Comparison of ENCODE assay signal across 20 mouse cellular contexts in genomic region chr14:61572131-61572530, GRCm38 (mm10). TPM values are rescaled to one million over a fixed set of nuclear protein-coding genes. Genes with fewer than 3 reads are reported as not detected.
DNase-seq lines count a peak whose midpoint lies in the region; ATAC-seq and TF ChIP-seq lines count a peak whose summit lies in the region.
"Had no signal": no experiment of that assay in that cellular context is flagged by ENCODE, and none has a peak within 500 bp of the region (broad histone marks: within the 10 kb centered on the region; RNA-seq: fewer than 3 reads in every experiment).

No protein-coding gene starts in this region.

- H3K4me3 ChIP-seq in kidney, embryonic 15.5 days (replicated peaks), result no peak overlapping the region
- H3K4me3 ChIP-seq in intestine, embryonic 14.5 days (ENCODE audit: low read depth, low read length), result no peak overlapping the region
- H3K4me3 ChIP-seq in kidney, postnatal 0 days (replicated peaks; ENCODE audit: low read depth, low read length), result no peak overlapping the region
- no peak overlapping the region for H3K4me3 ChIP-seq in small intestine, adult 2 months (ENCODE audit: low read depth, low read length)
- no peak overlapping the region for H3K4me3 ChIP-seq in limb, embryonic 10.5 days
- H3K4me3 ChIP-seq: forebrain, embryonic 13.5 days; heart, embryonic 10.5 days; heart, embryonic 15.5 days; lung, embryonic 15.5 days; midbrain, embryonic 10.5 days; midbrain, embryonic 15.5 days; neural tube, embryonic 15.5 days had no signal

- no peak overlapping the region for H3K4me2 ChIP-seq in kidney, embryonic 15.5 days
- H3K4me2 ChIP-seq in intestine, embryonic 14.5 days (ENCODE audit: low read length), result no peak overlapping the region
- no peak overlapping the region for H3K4me2 ChIP-seq in kidney, postnatal 0 days (ENCODE audit: low read length)
- H3K4me2 ChIP-seq: forebrain, embryonic 13.5 days; liver, embryonic 11.5 days; lung, embryonic 15.5 days; midbrain, embryonic 15.5 days had no signal

- H3K4me1 ChIP-seq in kidney, embryonic 15.5 days, result 0 out of 2 replicates have a peak, but pooled peaks cover 3% of the 10 kb centered on the region
- no peaks in the 10 kb centered on the region for H3K4me1 ChIP-seq in intestine, embryonic 14.5 days (replicated peaks; ENCODE audit: control insufficient read depth, insufficient read depth, low read length)
- no peaks in the 10 kb centered on the region for H3K4me1 ChIP-seq in kidney, postnatal 0 days (replicated peaks; ENCODE audit: insufficient read depth, low read length)
- H3K4me1 ChIP-seq in small intestine, adult 2 months (ENCODE audit: control insufficient read depth, insufficient read depth, insufficient read length, low read length), result peaks cover 3% of the 10 kb centered on the region; the same call in 1 of the 2 replicates
- no peaks in the 10 kb centered on the region for H3K4me1 ChIP-seq in limb, embryonic 10.5 days
- H3K4me1 ChIP-seq: forebrain, embryonic 13.5 days; heart, embryonic 10.5 days; heart, embryonic 15.5 days; lung, embryonic 15.5 days; midbrain, embryonic 10.5 days; midbrain, embryonic 15.5 days; neural tube, embryonic 15.5 days had no signal

- H3K9ac ChIP-seq in kidney, embryonic 15.5 days, result no peak overlapping the region
- no peak overlapping the region for H3K9ac ChIP-seq in intestine, embryonic 14.5 days (ENCODE audit: low read length)
- H3K9ac ChIP-seq in kidney, postnatal 0 days (ENCODE audit: low read depth, low read length), result no peak overlapping the region
- H3K9ac ChIP-seq: forebrain, embryonic 13.5 days; heart, embryonic 15.5 days; lung, embryonic 15.5 days; midbrain, embryonic 15.5 days; neural tube, embryonic 15.5 days had no signal

- no peak for TF ChIP-seq CTCF in kidney, postnatal 0 days (IDR thresholded peaks at IDR 0.05; ENCODE audit: low read depth)
- no peak for TF ChIP-seq CTCF in small intestine, adult 2 months (IDR thresholded peaks at IDR 0.05; ENCODE audit: extremely low read depth, insufficient read length, insufficient replicate concordance, low read depth, low read length)

- 64% methylated on average over 2 of the region's 2 CpGs for WGBS in kidney, embryonic 15.5 days
- 63% methylated on average over 2 of the region's 2 CpGs for WGBS in intestine, embryonic 14.5 days
- WGBS in kidney, postnatal 0 days, result 64% methylated on average over 2 of the region's 2 CpGs
- WGBS in small intestine, adult 2 months, result 36% methylated on average over 2 of the region's 2 CpGs
- WGBS in limb, embryonic 10.5 days, result 85% methylated on average over 2 of the region's 2 CpGs

- no peak for ATAC-seq in kidney, embryonic 15.5 days (replicated peaks; ENCODE audit: low FRiP score)
- ATAC-seq in intestine, embryonic 14.5 days (replicated peaks; ENCODE audit: low FRiP score, low TSS enrichment, low read depth), result peak; percentile 27; the same call in 1 of the 2 replicates
- ATAC-seq in kidney, postnatal 0 days (replicated peaks; ENCODE audit: low FRiP score, low read depth), result peak; percentile 52
- ATAC-seq: activated CD4-positive, CD25-positive, alpha-beta regulatory T cell, adult 4 months; forebrain, embryonic 13.5 days; hindbrain, embryonic 16.5 days; midbrain, embryonic 15.5 days had no signal

- H3K27ac ChIP-seq in kidney, embryonic 15.5 days, result no peak overlapping the region
- H3K27ac ChIP-seq in intestine, embryonic 14.5 days (ENCODE audit: low read depth), result no peak overlapping the region
- H3K27ac ChIP-seq in kidney, postnatal 0 days, result no peak overlapping the region
- H3K27ac ChIP-seq in small intestine, adult 2 months (ENCODE audit: insufficient read depth, low read depth, low read length), result peak overlapping the region; percentile 40
- no peak overlapping the region for H3K27ac ChIP-seq in limb, embryonic 10.5 days
- H3K27ac ChIP-seq: forebrain, embryonic 13.5 days; heart, embryonic 10.5 days; heart, embryonic 15.5 days; lung, embryonic 15.5 days; midbrain, embryonic 10.5 days; midbrain, embryonic 15.5 days; neural tube, embryonic 15.5 days had no signal

- no peaks in the 10 kb centered on the region for H3K9me3 ChIP-seq in kidney, embryonic 15.5 days (replicated peaks)
- H3K9me3 ChIP-seq in intestine, embryonic 14.5 days (ENCODE audit: control insufficient read depth, low read length), result no peaks in the 10 kb centered on the region
- H3K9me3 ChIP-seq in kidney, postnatal 0 days (replicated peaks; ENCODE audit: low read length), result no peaks in the 10 kb centered on the region
- no peaks in the 10 kb centered on the region for H3K9me3 ChIP-seq in limb, embryonic 10.5 days (replicated peaks)
- H3K9me3 ChIP-seq: forebrain, embryonic 13.5 days; heart, embryonic 10.5 days; heart, embryonic 15.5 days; lung, embryonic 15.5 days; midbrain, embryonic 10.5 days; midbrain, embryonic 15.5 days; neural tube, embryonic 15.5 days had no signal

- no peak for TF ChIP-seq POLR2A in small intestine, adult 2 months (IDR thresholded peaks at IDR 0.05; ENCODE audit: low read depth, low read length)

- peak; percentile 58 for DNase-seq in kidney, adult 11 months
- DNase-seq in intestine, embryonic 14.5 days (ENCODE audit: low spot score), result no peak
- DNase-seq in kidney, postnatal 0 days (ENCODE audit: low spot score), result no peak
- no peak for DNase-seq in layer of hippocampus, adult 9-10 months (ENCODE audit: low spot score)
- DNase-seq in limb, embryonic 10.5 days (ENCODE audit: low spot score), result no peak

- H3K36me3 ChIP-seq in kidney, embryonic 15.5 days, result no peaks in the 10 kb centered on the region
- no peaks in the 10 kb centered on the region for H3K36me3 ChIP-seq in intestine, embryonic 14.5 days (ENCODE audit: control insufficient read depth, insufficient read depth, low read length)
- H3K36me3 ChIP-seq in kidney, postnatal 0 days (ENCODE audit: insufficient read depth, low read length), result no peaks in the 10 kb centered on the region
- no peaks in the 10 kb centered on the region for H3K36me3 ChIP-seq in small intestine, adult 2 months (ENCODE audit: control insufficient read depth, insufficient read depth, low read length)
- no peaks in the 10 kb centered on the region for H3K36me3 ChIP-seq in limb, embryonic 10.5 days
- H3K36me3 ChIP-seq: heart, embryonic 10.5 days; heart, embryonic 15.5 days; lung, embryonic 15.5 days; midbrain, embryonic 10.5 days; midbrain, embryonic 15.5 days; neural tube, embryonic 15.5 days had no signal

- no peaks in the 10 kb centered on the region for H3K27me3 ChIP-seq in kidney, embryonic 15.5 days
- no peaks in the 10 kb centered on the region for H3K27me3 ChIP-seq in intestine, embryonic 14.5 days (replicated peaks; ENCODE audit: control insufficient read depth, insufficient read depth, low read length)
- H3K27me3 ChIP-seq in kidney, postnatal 0 days (ENCODE audit: insufficient read depth, low read length), result no peaks in the 10 kb centered on the region
- H3K27me3 ChIP-seq in small intestine, adult 2 months (ENCODE audit: control insufficient read depth, insufficient read depth, low read length), result no peaks in the 10 kb centered on the region
- no peaks in the 10 kb centered on the region for H3K27me3 ChIP-seq in limb, embryonic 10.5 days (ENCODE audit: low read depth, poor library complexity, severe bottlenecking)
- H3K27me3 ChIP-seq: CH12.LX; forebrain, embryonic 13.5 days; heart, embryonic 15.5 days; lung, embryonic 15.5 days; midbrain, embryonic 15.5 days; neural tube, embryonic 15.5 days had no signal

RNA-seq across cellular contexts. Expression of gene Spryd7, which starts 15.4 kb away (rescaled TPM):
- polyA plus RNA-seq in kidney, embryonic 15.5 days (2015; fragmentation: Nextera tagmentation; extraction: Ambion mirVana), result 20.8 and 24.4 TPM in 2 replicates
- 19.6 and 20.9 TPM in 2 replicates for polyA plus RNA-seq in intestine, embryonic 14.5 days (2014; fragmentation: Nextera tagmentation; extraction: Ambion mirVana)
- 30.7 and 31.5 TPM in 2 replicates for polyA plus RNA-seq in kidney, postnatal 0 days (2015; fragmentation: Nextera tagmentation; extraction: Ambion mirVana)
- polyA plus RNA-seq in small intestine, adult 2 months (2012; rRNA removed), result 15.0 and 31.8 TPM in 2 replicates
- polyA plus RNA-seq in limb, embryonic 10.5 days (2016; fragmentation: Nextera tagmentation; extraction: Ambion mirVana), result 12.4 and 12.7 TPM in 2 replicates

RNA-seq across cellular contexts. Expression of gene Trim13, which starts 25.9 kb away (rescaled TPM):
- 16.0 and 16.3 TPM in 2 replicates for polyA plus RNA-seq in kidney, embryonic 15.5 days (2015; fragmentation: Nextera tagmentation; extraction: Ambion mirVana)
- 13.2 and 14.0 TPM in 2 replicates for polyA plus RNA-seq in intestine, embryonic 14.5 days (2014; fragmentation: Nextera tagmentation; extraction: Ambion mirVana)
- polyA plus RNA-seq in kidney, postnatal 0 days (2015; fragmentation: Nextera tagmentation; extraction: Ambion mirVana), result 22.7 and 23.6 TPM in 2 replicates
- polyA plus RNA-seq in small intestine, adult 2 months (2012; rRNA removed), result 0.23 and 0.37 TPM in 2 replicates
- 9.9 and 13.2 TPM in 2 replicates for polyA plus RNA-seq in limb, embryonic 10.5 days (2016; fragmentation: Nextera tagmentation; extraction: Ambion mirVana)

RNA-seq across cellular contexts. Expression of gene Kcnrg, which starts 35.1 kb away (rescaled TPM):
- polyA plus RNA-seq in kidney, embryonic 15.5 days (2015; fragmentation: Nextera tagmentation; extraction: Ambion mirVana), result 0.57 and 0.72 TPM in 2 replicates
- polyA plus RNA-seq in intestine, embryonic 14.5 days (2014; fragmentation: Nextera tagmentation; extraction: Ambion mirVana), result 0.32 and 0.73 TPM in 2 replicates
- 0.50 and 0.58 TPM in 2 replicates for polyA plus RNA-seq in kidney, postnatal 0 days (2015; fragmentation: Nextera tagmentation; extraction: Ambion mirVana)
- polyA plus RNA-seq in small intestine, adult 2 months (2012; rRNA removed), result not detected in 2 replicates
- polyA plus RNA-seq in limb, embryonic 10.5 days (2016; fragmentation: Nextera tagmentation; extraction: Ambion mirVana), result 0.46 and 0.73 TPM in 2 replicates
- polyA plus RNA-seq: large intestine, adult 2 months; spleen, adult 2 months had no signal
